Mouse (Mus musculus) ES-E14 (cell line): Measurements from ENCODE around the gene Rrbp1.

Experiments used
- HCFC1 ChIP-seq: IDR thresholded peaks from 2 replicates; pipeline ENCODE4 v1.6.1; 2012; ENCODE audit warnings: low read length, inconsistent platforms, borderline replicate concordance; ENCODE audit not compliant: insufficient read depth
- MAFK ChIP-seq: IDR thresholded peaks from 2 replicates; pipeline ENCODE4 v1.6.1; 2014; ENCODE audit warnings: mild to moderate bottlenecking, low read depth, low read length, inconsistent platforms; ENCODE audit not compliant: insufficient read depth

- TF ChIP-seq HCFC1 = no peak
- TF ChIP-seq MAFK = no peak
Observed at GRCm38 (mm10) chr2:143917622-143918021, 93.4 kb downstream of the Rrbp1 start.
